Mouse (Mus musculus) lung, adult 2 months (tissue): Measurements from ENCODE around the gene Mgat5.

Experiments used
- CTCF ChIP-seq: fragments of 200-500 bp; IDR thresholded peaks from 2 replicates; pipeline ENCODE4 v1.5.1; 2011; ENCODE audit warnings: mild to moderate bottlenecking, low read length, control low read depth; ENCODE audit not compliant: insufficient read depth
- POLR2A ChIP-seq: fragments of 200-500 bp; IDR thresholded peaks from 2 replicates; pipeline ENCODE4 v1.6.1; 2011; ENCODE audit warnings: low read depth, mild to moderate bottlenecking, control low read depth, low read length, borderline replicate concordance; ENCODE audit errors: extremely low read depth

- TF ChIP-seq POLR2A: no peak
- TF ChIP-seq CTCF: no peak
Observed at GRCm38 (mm10) chr1:127442880-127443877, 238.4 kb downstream of the Mgat5 start.
